Mouse (Mus musculus) liver, embryonic 11.5 days (tissue): ENCODE results near the gene Ndufs2. TPM values are rescaled to one million over a fixed set of nuclear protein-coding genes. Genes with fewer than 3 reads are reported as not detected.
A peak's percentile ranks its signal among the peaks of the same experiment; 100 is the strongest.

Experiments used
- ATAC-seq: fragments of 200-750 bp; cut with Nextera tagmentation; replicated peaks from 2 replicates; pipeline ENCODE4 v1.8.0; 2017; ENCODE audit warnings: moderate number of reproducible peaks, mild to moderate bottlenecking, moderate TSS enrichment, moderate library complexity; ENCODE audit not compliant: low FRiP score
- DNase-seq: peaks from one replicate; pipeline ENCODE4 v3.0.0-alpha.2; 2017; ENCODE audit warnings: low spot score
- H3K27ac ChIP-seq: fragments of 300-500 bp; sonication (generic); 2 replicates; pipeline ENCODE4 v1.5.1; 2014; ENCODE audit warnings: mild to moderate bottlenecking, low read depth, low read length, control low read depth
- H3K27me3 ChIP-seq: fragments of 300-500 bp; sonication (generic); replicated peaks from 2 replicates; pipeline ENCODE4 v1.6.1; 2014; ENCODE audit warnings: low read length, mixed read lengths; ENCODE audit not compliant: control insufficient read depth, insufficient read depth
- H3K36me3 ChIP-seq: fragments of 300-500 bp; sonication (generic); 2 replicates; pipeline ENCODE4 v1.6.1; 2014; ENCODE audit warnings: mild to moderate bottlenecking, low read length, moderate library complexity, mixed read lengths; ENCODE audit not compliant: control insufficient read depth, insufficient read depth
- H3K4me1 ChIP-seq: fragments of 300-500 bp; sonication (generic); replicated peaks from 2 replicates; pipeline ENCODE4 v1.6.1; 2014; ENCODE audit warnings: low read length, mixed read lengths; ENCODE audit not compliant: control insufficient read depth, insufficient read depth
- H3K4me2 ChIP-seq: fragments of 300-500 bp; sonication (generic); 2 replicates; pipeline ENCODE4 v1.6.1; 2014; ENCODE audit warnings: mild to moderate bottlenecking, control low read depth, moderate library complexity
- H3K4me3 ChIP-seq: fragments of 300-500 bp; sonication (generic); 2 replicates; pipeline ENCODE4 v1.5.1; 2014; ENCODE audit warnings: low read depth, low read length, control low read depth
- H3K9ac ChIP-seq: fragments of 300-500 bp; sonication (generic); 2 replicates; pipeline ENCODE4 v1.6.1; 2014; ENCODE audit warnings: low read depth, low read length, control low read depth
- H3K9me3 ChIP-seq: fragments of 300-500 bp; sonication (generic); 2 replicates; pipeline ENCODE4 v1.6.1; 2016; ENCODE audit warnings: low read length, inconsistent platforms, mixed read lengths; ENCODE audit not compliant: control insufficient read depth
- WGBS: fragments of 180-500 bp; shearing (Covaris S2); extraction: QIAGEN DNeasy Blood & Tissue Kit; methylation state at CpG from one replicate; pipeline ENCODE4 v1.1.7; 2014; 5-methylcytosine and 5-hydroxymethylcytosine counted together
- polyA plus RNA-seq: library from polyadenylated mRNA; unstranded; fragments of >200 nt; fragmentation: Nextera tagmentation; extraction: Ambion mirVana; gene quantifications from 2 replicates; pipeline ENCODE4 v1.2.1, GENCODE M21; 2014

Gene Ndufs2
- polyA plus RNA-seq, 1 experiment from 2014 or later = 262 TPM

- Histone ChIP-seq H3K9ac (no peak overlapping the region; the same call in 1 of the 2 replicates), H3K36me3 (peaks cover 31% of the 10 kb centered on the region), H3K27ac (peak overlapping the region; percentile 4; the same call in 1 of the 2 replicates), H3K4me1 (peaks cover 32% of the 10 kb centered on the region), H3K4me3 (peak overlapping the region; percentile 32), H3K9me3 (no peaks in the 10 kb centered on the region), H3K27me3 (no peaks in the 10 kb centered on the region), H3K4me2 (peak overlapping the region; percentile 30)
- 42% methylated on average over 12 of the region's 12 CpGs for WGBS
- peak; percentile 63 for ATAC-seq
- no peak for DNase-seq
Observed at GRCm38 (mm10) chr1:171232800-171233730, 18.1 kb downstream of the Ndufs2 start.

GRCm38 (mm10) chr1:171232348-171232747 lies 18.8 kb downstream of the Ndufs2 start:
- no peak for ATAC-seq
- Histone ChIP-seq H3K9me3 (no peaks in the 10 kb centered on the region), H3K36me3 (peaks cover 24% of the 10 kb centered on the region; the same call in 1 of the 2 replicates), H3K9ac (no peak overlapping the region), H3K4me1 (peaks cover 32% of the 10 kb centered on the region), H3K27ac (0 out of 2 replicates have a peak overlapping the region, but pooled peaks have one; percentile 3), H3K27me3 (no peaks in the 10 kb centered on the region), H3K4me2 (peak overlapping the region; percentile 30), H3K4me3 (no peak overlapping the region)
- 67% methylated on average over 5 of the region's 5 CpGs for WGBS
- no peak for DNase-seq

GRCm38 (mm10) chr1:171231844-171232243 lies 19.3 kb downstream of the Ndufs2 start:
- Histone ChIP-seq H3K9ac (no peak overlapping the region), H3K4me2 (peak overlapping the region; percentile 30), H3K27me3 (no peaks in the 10 kb centered on the region), H3K4me1 (peaks cover 32% of the 10 kb centered on the region), H3K9me3 (no peaks in the 10 kb centered on the region), H3K27ac (no peak overlapping the region), H3K36me3 (peaks cover 19% of the 10 kb centered on the region; the same call in 1 of the 2 replicates), H3K4me3 (no peak overlapping the region)
- ATAC-seq (no peak), DNase-seq (no peak)
- WGBS = 49% methylated on average over 4 of the region's 4 CpGs

DNA sequence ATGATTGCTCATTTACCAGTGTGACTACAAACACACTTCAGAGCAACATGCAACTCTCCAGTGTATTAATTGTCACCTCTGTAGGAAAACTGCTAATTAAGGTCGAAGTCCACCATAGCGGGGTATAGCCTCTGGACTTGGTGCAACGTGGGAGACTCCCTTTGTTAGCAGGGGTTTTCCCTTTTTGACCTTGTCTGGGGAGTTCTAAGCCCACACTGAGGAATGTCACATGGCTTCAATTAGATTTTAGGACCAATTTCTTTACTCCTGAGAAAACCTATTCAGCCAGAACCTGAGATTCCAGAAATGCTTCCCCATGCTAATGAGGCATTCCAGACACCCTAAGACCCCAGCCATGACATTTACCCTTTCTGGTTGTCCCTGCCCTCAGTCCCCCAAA lies 21.0 kb downstream of the Ndufs2 start:
- H3K9ac ChIP-seq = no peak overlapping the region
- peaks cover 32% of the 10 kb centered on the region for H3K4me1 ChIP-seq
- H3K4me3 ChIP-seq = no peak overlapping the region
- no peaks in the 10 kb centered on the region for H3K9me3 ChIP-seq
- DNase-seq = no peak
- ATAC-seq = no peak
- H3K36me3 ChIP-seq = peaks cover 8% of the 10 kb centered on the region; the same call in 1 of the 2 replicates
- no peak overlapping the region for H3K4me2 ChIP-seq
- 70% methylated on average over 3 of the region's 3 CpGs for WGBS
- no peaks in the 10 kb centered on the region for H3K27me3 ChIP-seq
- no peak overlapping the region for H3K27ac ChIP-seq

DNA sequence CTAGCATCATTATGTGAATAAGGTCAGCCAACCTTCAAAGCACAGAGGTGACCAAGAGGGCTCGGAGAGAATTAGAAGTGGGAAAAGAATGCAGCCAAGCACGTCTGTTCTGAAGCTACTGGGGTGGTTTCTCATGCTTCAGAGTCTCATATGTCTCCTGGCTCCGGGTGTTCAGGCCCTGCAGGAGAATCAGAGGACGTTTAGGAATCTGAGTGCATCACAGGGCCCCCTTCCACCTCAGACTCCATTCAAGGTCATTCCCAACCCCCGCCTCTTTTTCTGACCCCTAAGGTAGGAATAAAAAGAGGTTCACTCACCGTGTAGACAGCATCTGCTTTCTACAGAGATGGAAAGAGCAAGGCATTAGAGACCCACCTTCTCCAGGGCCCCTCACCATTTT lies 21.4 kb downstream of the Ndufs2 start:
- DNase-seq = no peak

GRCm38 (mm10) chr1:171227879-171228278 lies 23.3 kb downstream of the Ndufs2 start:
- no peak overlapping the region for H3K4me2 ChIP-seq
- H3K4me3 ChIP-seq = no peak overlapping the region
- H3K9me3 ChIP-seq = no peaks in the 10 kb centered on the region
- ATAC-seq (no peak), DNase-seq (no peak)
- H3K27me3 ChIP-seq = no peaks in the 10 kb centered on the region
- WGBS = 52% methylated on average over 1 of the region's 1 CpGs
- H3K27ac ChIP-seq = no peak overlapping the region
- peaks cover 15% of the 10 kb centered on the region for H3K4me1 ChIP-seq
- H3K9ac ChIP-seq = no peak overlapping the region
- H3K36me3 ChIP-seq = no peaks in the 10 kb centered on the region

More for the DNA sequence above, 21.4 kb downstream of the Ndufs2 start:
- Histone ChIP-seq H3K27ac (no peak overlapping the region), H3K9me3 (no peaks in the 10 kb centered on the region), H3K4me3 (no peak overlapping the region), H3K27me3 (no peaks in the 10 kb centered on the region), H3K36me3 (peaks cover 3% of the 10 kb centered on the region; the same call in 1 of the 2 replicates), H3K9ac (no peak overlapping the region), H3K4me2 (no peak overlapping the region), H3K4me1 (peaks cover 28% of the 10 kb centered on the region)
- 67% methylated on average over 6 of the region's 6 CpGs for WGBS
- ATAC-seq = no peak

GRCm38 (mm10) chr1:171226780-171227179 lies 24.4 kb downstream of the Ndufs2 start:
- no peak for ATAC-seq
- 0 out of 2 replicates have a peak overlapping the region, but pooled peaks have one; percentile 20 for H3K4me2 ChIP-seq
- 51% methylated on average over 4 of the region's 4 CpGs for WGBS

DNA sequence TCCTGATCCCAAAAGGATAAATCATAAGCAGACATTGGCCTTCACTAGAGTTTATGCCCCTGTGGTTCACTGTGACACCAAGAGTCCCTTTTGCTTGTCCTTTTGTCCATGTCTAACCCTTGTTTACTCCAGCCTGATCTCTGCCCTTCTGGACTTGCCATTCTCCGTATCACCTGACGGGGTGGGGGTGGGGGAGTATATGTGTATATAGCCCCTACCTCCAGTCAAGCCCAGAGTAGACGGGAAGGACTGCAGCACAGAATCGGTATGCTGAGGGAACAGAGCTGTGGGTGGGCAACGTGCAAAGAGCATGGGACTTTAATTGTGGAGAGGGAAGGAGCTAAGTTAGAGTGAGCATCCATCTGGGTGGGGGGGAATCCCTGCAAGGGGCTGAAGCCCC lies 26.3 kb downstream of the Ndufs2 start, which contains the start of gene Apoa2:
Gene Apoa2 (plus strand): TSS at position 198 of the 400 bp plus-strand sequence.
- H3K27me3 ChIP-seq = no peaks in the 10 kb centered on the region
- peaks cover 10% of the 10 kb centered on the region for H3K4me1 ChIP-seq
- H3K9me3 ChIP-seq = no peaks in the 10 kb centered on the region
- H3K27ac ChIP-seq = peak within 1 kb of the TSS; percentile 88
- peak within 1 kb of the TSS; percentile 61 for H3K9ac ChIP-seq
- peak within 1 kb of the TSS; percentile 49 for H3K4me2 ChIP-seq
- ATAC-seq = no peak
- 69% methylated on average over 5 of the region's 5 CpGs for WGBS
- no peak for DNase-seq
- H3K4me3 ChIP-seq = peak within 1 kb of the TSS; percentile 41
- H3K36me3 ChIP-seq = no peaks in the 10 kb centered on the region

More at GRCm38 (mm10) chr1:171226780-171227179, 24.4 kb downstream of the Ndufs2 start:
- no peak overlapping the region for H3K27ac ChIP-seq
- no peaks in the 10 kb centered on the region for H3K36me3 ChIP-seq
- no peaks in the 10 kb centered on the region for H3K9me3 ChIP-seq
- no peaks in the 10 kb centered on the region for H3K27me3 ChIP-seq
- H3K4me3 ChIP-seq = no peak overlapping the region
- H3K4me1 ChIP-seq = peaks cover 5% of the 10 kb centered on the region; the same call in 1 of the 2 replicates
- H3K9ac ChIP-seq = no peak overlapping the region
- DNase-seq = no peak
